Mouse (Mus musculus) gastrocnemius, postnatal 36 days (tissue): ENCODE results near the gene Pogz. TPM values are rescaled to one million over a fixed set of nuclear protein-coding genes. Genes with fewer than 3 reads are reported as not detected.

Experiments
- DNase-seq, 2 experiments: peaks; one replicate each; pipeline ENCODE4 v3.0.0; 2022
- intact Hi-C: fragments of 180-260 bp; cut with DNase I; formaldehyde crosslinking; loops from one replicate; pipeline ENCODE4 v1.15.1; 2025
- long read RNA-seq, 2 experiments: library from polyadenylated mRNA; stranded (forward); transcript quantifications; one replicate each; pipeline ENCODE4 v2.0.0; 2021
- total RNA-seq, 2 experiments: library from RNA; stranded (reverse); gene quantifications; 2 replicates each; pipeline ENCODE4 v1.2.3; 2021

The Pogz gene
- total RNA-seq, result 10 to 100 TPM; 12.3 to 14.5 TPM
- long read RNA-seq, experiment 1, partial matches to known transcripts, result 0 of 3 reads
- long read RNA-seq, experiment 1, other reads (novel, unspliced or antisense), result 3 of 3 reads
- long read RNA-seq, experiment 2, partial matches to known transcripts, result 1 of 2 reads
- long read RNA-seq, experiment 2, other reads (novel, unspliced or antisense), result 1 of 2 reads

DNA sequence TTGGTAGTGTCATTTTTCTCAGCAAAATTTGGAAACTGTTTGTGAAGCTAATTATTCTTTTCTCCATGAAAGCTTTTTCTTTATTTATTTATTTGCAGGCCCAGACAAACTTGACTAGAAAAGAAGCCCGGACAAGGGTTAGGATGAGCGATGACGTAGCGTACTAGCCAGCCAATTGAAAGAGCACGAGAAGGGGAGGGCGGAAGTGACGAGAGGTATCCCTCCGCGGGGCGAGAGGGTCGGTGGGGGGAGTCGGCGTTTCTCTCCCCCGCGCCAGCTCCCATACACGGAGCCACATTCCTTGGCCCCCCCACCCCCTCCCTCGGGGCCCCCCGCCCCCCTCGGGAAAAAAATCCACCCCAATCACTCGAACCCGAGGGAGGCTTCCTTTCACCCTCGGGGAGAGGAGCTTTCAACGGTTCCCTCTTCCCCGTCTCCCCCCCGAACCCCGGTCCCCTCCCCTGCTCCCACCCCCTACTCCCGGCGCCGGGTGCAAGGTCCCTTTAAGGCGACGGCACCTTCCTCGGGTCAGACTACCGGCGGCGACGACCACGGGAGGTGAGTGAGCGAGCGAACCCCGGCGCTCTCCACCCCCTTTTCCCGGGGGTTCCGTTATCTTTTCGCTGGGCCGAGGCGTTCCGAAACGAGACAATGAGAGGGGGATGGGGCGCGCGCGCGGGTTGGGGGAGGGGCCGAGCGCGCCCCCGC lies at the start of gene Pogz:
Gene Pogz, plus strand, starts transcription at position 385 of the 708 bp plus-strand sequence.
- DNase-seq, result peak; percentile 89 to 94
- intact Hi-C loops, result no loop called here

- intact Hi-C loops, result no loop called here
- DNase-seq, result no peak
Measured at GRCm38 (mm10) chr3:94789071-94789470, 48.3 kb upstream of the Pogz start.

GRCm38 (mm10) chr3:94789516-94789915 lies 47.9 kb upstream of the Pogz start:
- intact Hi-C loops, result no loop called here
- DNase-seq, result no peak

GRCm38 (mm10) chr3:94792258-94792657 lies 45.1 kb upstream of the Pogz start:
- DNase-seq, result no peak
- intact Hi-C loops, result loop anchor here (1.0 kb wide), 1 partner anchor 11 kb away; no protein-coding TSS in a partner anchor

DNA sequence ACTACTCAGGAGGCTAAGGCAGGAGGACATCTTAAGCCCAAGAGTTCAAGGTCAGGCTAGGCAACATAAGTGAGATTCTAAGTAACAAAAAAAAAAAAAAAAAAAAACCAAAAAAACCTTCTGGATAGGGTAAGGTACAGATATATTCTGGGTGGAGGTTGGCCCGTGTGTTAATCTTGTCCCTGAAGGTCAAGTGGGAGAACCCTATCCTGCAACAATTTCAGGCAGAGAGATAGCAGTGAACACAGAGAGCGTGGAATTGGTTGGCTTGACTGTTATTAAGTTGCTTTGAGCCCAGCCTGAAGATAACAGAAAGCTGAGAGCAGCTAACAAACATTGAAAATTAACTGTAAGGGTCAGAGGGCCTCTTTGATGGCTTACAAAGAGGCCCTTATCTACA lies 43.7 kb upstream of the Pogz start:
- intact Hi-C loops, result no loop called here

GRCm38 (mm10) chr3:94794359-94794758 lies 43.0 kb upstream of the Pogz start:
- intact Hi-C loops, result no loop called here

More for the DNA sequence above, 43.7 kb upstream of the Pogz start:
- no peak for DNase-seq

GRCm38 (mm10) chr3:94795596-94796140 lies 41.7 kb upstream of the Pogz start:
- intact Hi-C loops, result no loop called here

More at GRCm38 (mm10) chr3:94794359-94794758, 43.0 kb upstream of the Pogz start:
- DNase-seq, result no peak

DNA sequence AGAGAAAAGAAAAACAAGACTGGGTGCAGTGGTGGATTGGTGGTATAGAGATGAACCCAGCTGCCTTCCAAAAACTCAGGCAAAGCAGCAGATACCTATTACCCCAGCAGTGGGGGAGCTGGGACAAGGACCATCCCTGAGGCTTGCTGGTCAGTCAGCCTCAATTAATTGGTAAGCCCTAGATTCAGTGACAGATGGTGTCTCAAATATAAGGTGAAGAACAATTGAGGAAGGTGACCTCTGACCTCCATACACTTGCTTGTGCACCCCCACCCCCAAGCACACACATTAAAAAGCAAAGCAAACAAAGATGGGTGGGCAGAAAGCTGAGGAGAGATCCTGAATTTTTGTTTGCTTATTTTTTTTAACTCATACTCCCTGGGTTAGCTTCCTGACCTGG lies 41.2 kb upstream of the Pogz start:
- no peak for DNase-seq

More at GRCm38 (mm10) chr3:94795596-94796140, 41.7 kb upstream of the Pogz start:
- no peak for DNase-seq

DNA sequence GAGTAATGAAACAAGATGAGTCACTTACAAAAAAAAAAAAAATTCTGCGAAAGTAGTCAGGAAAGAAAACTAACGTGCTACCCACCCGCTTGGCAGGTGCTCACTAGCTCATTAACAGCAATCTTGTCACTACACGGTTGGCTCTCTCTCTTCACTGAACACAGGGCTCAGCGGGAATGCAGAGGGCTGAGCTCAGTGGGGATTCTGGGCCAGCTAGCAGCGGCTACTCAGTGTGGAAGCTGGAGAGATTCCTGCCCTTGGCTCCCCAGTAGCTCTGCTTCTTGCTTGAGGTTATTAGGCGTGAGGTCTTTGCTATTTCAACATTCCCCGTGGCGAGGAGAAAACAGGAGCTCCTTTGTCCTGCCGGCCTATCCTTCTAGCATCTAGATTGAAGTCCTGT lies 33.2 kb upstream of the Pogz start:
- intact Hi-C loops, result no loop called here
- peak; percentile 28 to 30 for DNase-seq

More for the DNA sequence above, 41.2 kb upstream of the Pogz start:
- intact Hi-C loops, result no loop called here

GRCm38 (mm10) chr3:94804976-94805375 lies 32.4 kb upstream of the Pogz start:
- no peak for DNase-seq

GRCm38 (mm10) chr3:94808296-94808695 lies 29.1 kb upstream of the Pogz start:
- no peak for DNase-seq
- intact Hi-C loops, result no loop called here

More at GRCm38 (mm10) chr3:94804976-94805375, 32.4 kb upstream of the Pogz start:
- intact Hi-C loops, result no loop called here

DNA sequence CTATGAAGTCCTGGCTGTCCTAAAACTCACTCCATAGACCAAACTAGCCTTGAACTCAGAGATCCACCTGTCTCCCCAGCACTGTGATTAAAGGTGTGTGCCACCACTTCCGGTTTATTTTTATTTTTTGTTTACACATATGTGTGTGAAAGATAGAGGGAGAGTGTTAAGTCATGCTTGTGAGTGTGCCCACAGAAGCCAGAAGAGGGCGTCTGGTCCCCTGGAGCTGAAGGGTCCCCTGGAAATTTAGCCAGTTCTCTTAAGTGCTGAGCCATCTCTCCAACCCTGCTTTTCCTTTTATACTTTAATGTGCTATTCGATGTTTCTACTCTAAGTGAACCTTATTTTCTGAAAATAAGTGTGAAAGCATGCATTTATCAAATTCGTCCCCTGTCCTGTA lies 25.7 kb upstream of the Pogz start:
- intact Hi-C loops, result loop anchor here (5.0 kb wide), 1 partner anchor 36 kb away; no protein-coding TSS in a partner anchor

GRCm38 (mm10) chr3:94813651-94814050 lies 23.7 kb upstream of the Pogz start:
- intact Hi-C loops, result loop anchor here (5.0 kb wide), 1 partner anchor 34 kb away; no protein-coding TSS in a partner anchor

More for the DNA sequence above, 25.7 kb upstream of the Pogz start:
- no peak for DNase-seq

GRCm38 (mm10) chr3:94814063-94814462 lies 23.3 kb upstream of the Pogz start:
- no peak for DNase-seq
- intact Hi-C loops, result loop anchor here (5.0 kb wide), 1 partner anchor 33 kb away; no protein-coding TSS in a partner anchor

More at GRCm38 (mm10) chr3:94813651-94814050, 23.7 kb upstream of the Pogz start:
- no peak for DNase-seq

DNA sequence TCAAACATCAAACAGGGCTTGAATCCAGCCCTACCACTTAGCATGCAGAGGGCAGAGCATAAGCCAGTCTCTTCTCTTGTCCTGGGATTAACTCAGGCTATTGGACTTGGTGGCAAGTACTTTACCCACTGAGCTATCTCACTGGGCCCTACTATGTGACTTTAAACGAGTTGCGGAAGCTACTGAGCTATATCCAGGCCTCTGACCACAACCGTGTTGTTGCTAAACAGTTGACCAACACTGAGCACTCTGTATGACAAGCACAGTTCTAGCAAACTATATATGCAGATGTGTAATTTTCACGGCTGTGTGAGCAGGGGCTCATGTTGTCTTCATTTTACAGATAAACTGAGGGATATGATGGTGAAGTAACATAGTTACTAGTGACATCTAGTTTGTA lies 22.7 kb upstream of the Pogz start:
- intact Hi-C loops, result loop anchor here (5.0 kb wide), 1 partner anchor 33 kb away; no protein-coding TSS in a partner anchor
- no peak for DNase-seq

DNA sequence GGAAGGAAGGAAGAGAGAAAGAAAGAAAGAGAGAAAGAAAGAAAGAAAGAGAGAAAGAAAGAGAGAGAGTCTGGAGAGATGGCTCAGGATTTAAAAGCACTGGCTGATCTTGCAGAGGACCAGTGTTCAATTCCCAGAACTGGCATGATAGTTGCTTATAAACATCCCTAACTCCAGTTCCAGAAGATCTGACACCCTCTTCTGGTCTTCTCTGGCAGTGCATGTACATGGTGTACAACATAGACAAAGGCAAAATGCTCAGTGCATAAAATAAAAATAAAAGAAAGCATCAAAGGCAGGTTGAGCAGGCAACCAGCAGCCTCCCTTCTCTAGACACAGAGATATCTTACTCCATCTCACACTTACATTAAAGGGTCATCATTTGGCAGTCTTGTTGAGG lies 21.8 kb upstream of the Pogz start:
- intact Hi-C loops, result no loop called here
- no peak for DNase-seq

DNA sequence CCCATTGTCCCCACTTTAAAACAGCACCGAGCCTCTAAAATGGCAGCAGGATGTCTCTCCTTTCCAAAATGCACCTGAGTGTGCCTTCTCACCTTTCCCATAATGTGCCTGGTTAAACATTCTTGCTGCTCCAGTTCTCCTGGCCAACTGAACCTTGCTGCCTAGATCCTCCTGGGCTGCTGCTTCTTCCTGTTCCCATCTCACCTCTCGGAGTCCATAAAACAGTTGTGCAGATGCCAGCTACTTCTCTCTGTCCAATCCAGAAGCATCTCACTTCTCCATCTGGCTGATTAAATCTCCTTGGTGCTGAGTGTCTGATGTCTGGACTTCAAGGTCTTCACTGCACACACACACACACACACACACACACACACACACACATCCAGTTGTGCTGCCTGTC lies 19.6 kb upstream of the Pogz start:
- intact Hi-C loops, result no loop called here
- DNase-seq, result no peak

DNA sequence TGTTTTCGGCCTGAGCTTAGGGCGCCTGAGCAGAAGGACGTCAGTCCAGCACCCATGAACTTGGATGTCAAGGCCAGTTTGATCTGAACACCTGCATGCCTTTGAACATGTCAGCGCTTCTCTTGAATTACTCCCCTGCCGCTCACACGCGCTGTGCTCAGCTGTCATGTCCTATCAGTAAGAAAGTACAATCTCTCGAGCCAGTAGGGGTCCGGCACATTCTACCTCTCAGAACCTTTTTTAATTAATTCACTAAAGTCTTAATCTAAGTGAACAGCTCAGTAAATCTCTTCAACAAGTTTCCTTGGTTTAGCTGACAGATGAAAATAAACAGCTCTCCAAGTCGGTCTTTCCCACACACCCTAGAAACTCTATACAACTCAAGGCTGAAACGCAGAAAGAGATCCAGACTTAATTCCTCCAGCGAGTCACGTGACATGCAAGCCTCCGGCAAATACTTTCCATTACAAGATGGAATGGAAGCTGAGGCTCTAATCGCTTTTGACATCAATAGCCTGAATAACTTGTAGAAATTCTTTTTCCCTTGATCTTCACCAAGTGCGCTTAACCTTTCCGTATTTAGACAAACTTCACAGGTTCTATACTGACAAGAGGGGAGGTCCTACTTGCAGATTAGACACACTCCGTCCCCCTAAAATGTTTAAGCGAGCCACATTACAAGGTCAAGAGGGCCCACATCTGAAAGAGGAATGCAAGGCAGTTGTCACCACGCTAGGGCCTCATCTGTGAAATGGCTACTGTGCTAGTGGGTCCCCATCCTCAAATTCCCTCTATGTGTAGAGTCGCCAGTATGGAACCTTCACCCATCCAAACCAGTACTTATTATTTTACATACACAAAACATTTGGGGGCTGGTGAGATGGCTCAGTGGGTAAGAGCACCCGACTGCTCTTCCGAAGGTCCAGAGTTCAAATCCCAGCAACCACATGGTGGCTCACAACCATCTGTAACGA lies 17.6 kb upstream of the Pogz start:
- intact Hi-C loops, result no loop called here
- no peak for DNase-seq

GRCm38 (mm10) chr3:94821008-94821638 lies 16.2 kb upstream of the Pogz start:
- DNase-seq, result peak; percentile 18 to 38
- intact Hi-C loops, result no loop called here

- no peak for DNase-seq
- intact Hi-C loops, result no loop called here
Measured at GRCm38 (mm10) chr3:94822082-94822481, 15.3 kb upstream of the Pogz start.
